Mouse (Mus musculus): ENCODE measurements around the gene Colgalt1.

Colgalt1 gene

DNA sequence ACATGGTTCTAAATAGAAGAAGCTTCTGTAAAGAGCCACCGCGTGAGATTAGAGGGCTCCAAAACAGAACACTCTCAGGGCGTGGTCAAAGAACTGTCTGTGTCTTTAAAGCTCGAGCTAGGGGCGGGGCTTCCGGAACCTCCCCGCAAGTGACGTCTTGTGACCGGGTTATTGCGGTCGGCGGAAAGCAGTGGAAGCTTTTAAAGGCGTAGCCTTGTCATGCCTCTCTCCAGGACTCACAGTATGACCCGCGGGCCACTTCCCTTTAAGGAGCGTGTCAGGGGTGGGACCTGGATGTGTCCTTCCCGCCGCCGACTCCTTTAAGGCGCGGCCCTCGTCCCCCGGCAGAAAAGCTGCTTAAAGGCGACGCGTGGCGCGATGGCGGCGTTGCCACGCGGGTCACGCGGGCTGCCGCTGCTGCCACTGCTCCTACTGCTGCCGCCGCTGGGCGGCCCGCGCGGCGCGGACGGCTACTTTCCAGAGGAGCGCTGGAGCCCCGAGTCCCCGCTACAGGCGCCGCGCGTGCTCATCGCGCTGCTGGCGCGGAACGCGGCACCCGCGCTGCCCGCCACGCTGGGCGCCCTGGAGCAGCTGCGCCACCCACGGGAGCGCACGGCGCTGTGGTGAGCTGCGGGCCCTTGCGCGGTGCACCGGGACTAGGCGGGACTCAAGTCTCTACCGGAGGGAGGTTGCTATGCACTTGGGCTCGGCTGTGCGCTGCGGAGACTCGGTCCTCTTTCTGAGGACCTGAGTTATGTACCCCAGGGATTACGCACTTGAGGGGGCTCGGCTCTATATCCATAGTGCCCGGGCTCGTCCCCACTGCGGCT is at the start of gene Colgalt1:
Colgalt1 (plus strand) TSS at position 177 of the 830 bp plus-strand sequence.
- in situ Hi-C loops (cut with MboI, MseI) = loop anchor here (25.0 kb wide), 1 partner anchor 1751 kb away; the partner anchor contains the start of gene Large1

DNA sequence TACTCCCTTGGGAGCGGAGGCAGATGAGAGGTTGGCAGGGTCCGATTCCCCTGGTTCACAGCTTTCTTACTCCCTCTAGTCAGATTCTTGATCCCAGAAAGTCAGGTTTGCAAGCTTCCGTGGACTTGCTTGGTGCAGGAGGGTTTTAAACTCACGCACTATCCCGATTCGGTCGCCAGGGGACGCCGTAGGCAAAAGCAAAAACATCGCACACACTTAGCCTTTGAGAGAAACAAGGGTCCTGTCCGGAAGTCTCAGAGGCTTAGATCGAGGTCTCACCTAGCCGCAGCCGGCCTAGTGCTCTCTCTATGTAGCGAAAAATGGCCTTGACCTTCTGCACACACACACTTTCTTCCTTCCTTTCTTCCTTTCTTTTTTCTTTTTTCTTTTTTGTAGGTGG is 49.4 kb upstream of the Colgalt1 start:
- in situ Hi-C loops (cut with MboI, MseI) = loop anchor here (5.0 kb wide), 1 partner anchor 41 kb away; no protein-coding TSS in a partner anchor

- in situ Hi-C loops (cut with MboI, MseI) = loop anchor here (5.0 kb wide), 1 partner anchor 40 kb away; no protein-coding TSS in a partner anchor
These were observed 48.0 kb upstream of the Colgalt1 start for GRCm38 (mm10) chr8:71562751-71563150.

GRCm38 (mm10) chr8:71563992-71564391 is 46.8 kb upstream of the Colgalt1 start:
- in situ Hi-C loops (cut with MboI, MseI) = loop anchor here (5.0 kb wide), 1 partner anchor 38 kb away; no protein-coding TSS in a partner anchor

DNA sequence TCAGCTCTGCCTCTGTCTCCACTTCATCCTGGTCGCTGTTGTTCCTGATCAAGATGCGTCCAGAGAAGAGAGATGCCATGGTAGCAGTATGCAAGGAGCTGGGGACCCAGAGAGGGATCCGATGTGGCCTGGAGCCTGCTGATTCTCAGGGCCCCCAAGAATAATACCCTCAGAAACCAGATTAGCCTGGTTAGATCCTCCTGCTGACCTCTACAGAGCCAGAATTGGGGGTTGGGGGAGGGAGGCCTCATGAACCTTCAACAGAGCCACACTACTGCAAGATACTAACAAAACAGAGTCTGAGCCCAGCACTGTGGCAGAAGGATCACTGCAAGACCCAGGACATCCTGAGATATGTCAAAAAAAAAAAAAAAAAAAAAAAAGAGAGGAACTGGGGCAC is 44.3 kb upstream of the Colgalt1 start, which contains the start of gene Nxnl1:
Nxnl1 (minus strand) TSS at position 101 of the 400 bp plus-strand sequence.
- in situ Hi-C loops (cut with MboI, MseI) = no loop called here

GRCm38 (mm10) chr8:71567587-71567986 is 43.2 kb upstream of the Colgalt1 start:
- in situ Hi-C loops (cut with MboI, MseI) = no loop called here

- in situ Hi-C loops (cut with MboI, MseI) = no loop called here
These were observed 42.3 kb upstream of the Colgalt1 start, which contains the start of gene Slc27a1 for GRCm38 (mm10) chr8:71568387-71568937. Gene Slc27a1 (plus strand): TSS chr8:71568882.

DNA sequence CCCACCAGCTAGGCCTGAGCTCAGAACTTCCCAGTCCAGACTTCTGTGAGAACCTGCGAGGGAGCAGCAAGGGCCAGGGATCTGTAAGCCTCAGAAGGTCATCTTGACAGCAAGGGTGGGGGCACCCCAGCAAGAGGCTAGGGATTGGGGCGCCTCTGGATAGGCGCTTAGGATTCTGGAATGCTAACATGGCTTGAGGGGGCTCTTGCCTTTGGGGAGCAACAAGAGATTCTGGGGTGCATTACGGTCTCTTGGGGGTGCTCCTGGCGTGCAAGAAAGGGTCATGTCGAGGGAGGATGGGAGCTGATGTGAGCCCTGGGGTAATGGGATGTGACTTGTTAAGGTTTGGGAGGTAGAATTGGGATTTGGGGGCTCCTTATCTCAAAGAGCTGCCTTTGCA is 41.9 kb upstream of the Colgalt1 start:
- in situ Hi-C loops (cut with MboI, MseI) = no loop called here

DNA sequence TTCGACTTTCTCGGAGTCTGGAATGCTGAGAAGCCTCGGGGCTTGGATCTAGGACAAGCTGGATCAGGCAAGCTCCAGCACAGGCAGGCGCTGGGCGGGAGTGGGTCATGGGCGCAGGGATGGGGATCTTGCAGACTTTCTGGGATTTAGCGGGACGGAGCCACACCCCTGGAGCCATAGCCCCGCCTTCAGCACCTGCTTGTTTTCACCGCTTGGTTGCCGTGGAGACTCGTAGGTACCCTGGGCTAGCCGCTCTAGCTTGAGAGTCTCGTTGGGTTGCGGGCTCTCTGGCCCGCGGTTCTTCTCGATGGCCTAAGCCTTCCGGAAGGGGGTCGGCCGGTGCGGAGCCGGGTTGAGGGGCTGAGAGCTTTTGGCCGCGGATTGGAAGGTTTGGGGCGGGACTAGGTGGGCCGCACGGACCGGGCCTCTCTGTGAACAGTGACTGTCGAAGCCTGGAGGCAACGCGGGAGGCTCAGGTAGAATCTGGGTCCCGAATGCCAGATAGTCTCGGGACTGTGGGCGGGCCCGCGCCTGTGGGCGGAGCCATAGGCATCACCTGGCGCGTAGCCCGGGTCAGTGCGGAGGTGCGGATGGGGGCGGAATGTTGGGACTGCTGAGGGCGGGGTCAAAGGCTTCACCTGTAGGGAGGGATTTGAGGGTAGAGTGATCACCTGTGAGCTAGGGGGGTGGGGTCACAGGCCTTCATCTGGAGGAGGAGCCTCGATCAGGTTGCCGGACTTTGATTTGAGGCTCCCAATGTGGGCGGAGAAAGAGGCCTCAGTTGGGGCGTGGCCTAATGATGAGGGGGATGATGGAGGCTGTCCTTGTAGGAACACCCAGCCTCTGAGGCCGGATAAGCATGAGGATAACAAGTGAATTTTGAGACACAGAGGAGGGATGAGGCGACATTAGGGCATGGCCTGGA is 41.2 kb upstream of the Colgalt1 start:
- in situ Hi-C loops (cut with MboI, MseI) = no loop called here

GRCm38 (mm10) chr8:71570291-71570954 is 40.4 kb upstream of the Colgalt1 start:
- in situ Hi-C loops (cut with MboI, MseI) = no loop called here

GRCm38 (mm10) chr8:71572077-71572476 is 38.7 kb upstream of the Colgalt1 start:
- in situ Hi-C loops (cut with MboI, MseI) = no loop called here

- in situ Hi-C loops (cut with MboI, MseI) = no loop called here
These were observed 37.8 kb upstream of the Colgalt1 start for GRCm38 (mm10) chr8:71572847-71573633.

DNA sequence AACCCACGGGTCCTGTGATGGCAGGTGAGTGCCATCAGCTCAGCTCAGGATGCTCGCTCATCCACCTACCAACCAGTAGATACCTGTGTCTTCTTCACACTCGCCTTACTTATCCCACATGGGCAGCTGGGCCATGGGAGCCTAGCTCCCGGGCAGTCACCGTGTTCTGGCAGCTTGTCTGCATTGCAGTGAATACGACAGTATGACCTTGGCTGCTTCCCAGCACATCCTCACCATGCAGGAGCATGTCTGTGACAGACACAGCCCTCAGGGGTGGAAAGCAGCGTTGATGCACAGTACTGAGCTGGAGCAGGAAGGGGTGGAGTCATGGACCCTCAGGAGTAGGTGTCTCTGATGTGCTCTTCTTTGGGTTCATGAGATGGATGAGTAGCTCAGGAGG is 36.4 kb upstream of the Colgalt1 start:
- in situ Hi-C loops (cut with MboI, MseI) = no loop called here

GRCm38 (mm10) chr8:71575020-71575419 is 35.8 kb upstream of the Colgalt1 start:
- in situ Hi-C loops (cut with MboI, MseI) = no loop called here

- in situ Hi-C loops (cut with MboI, MseI) = no loop called here
These were observed 32.9 kb upstream of the Colgalt1 start for GRCm38 (mm10) chr8:71577856-71578387.

DNA sequence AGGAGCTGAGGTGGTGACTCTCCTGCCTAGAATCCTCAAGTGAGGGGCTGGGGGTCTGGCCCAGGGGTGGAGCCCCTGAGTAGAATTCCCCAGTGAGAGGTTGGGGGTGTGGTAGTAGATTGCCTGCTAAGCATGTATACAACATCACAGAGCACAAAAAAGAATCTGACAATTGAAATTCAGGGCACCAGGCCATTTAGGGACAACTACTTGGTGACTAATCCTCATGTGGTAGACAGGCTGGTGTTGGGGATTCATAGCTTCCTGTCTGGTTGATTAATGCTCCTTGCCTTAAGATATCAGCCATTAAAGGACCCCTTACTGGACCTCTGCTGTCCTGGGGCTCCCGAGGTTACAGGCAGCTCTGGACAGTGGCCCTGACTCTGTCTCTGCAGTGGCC is 31.8 kb upstream of the Colgalt1 start:
- in situ Hi-C loops (cut with MboI, MseI) = no loop called here

DNA sequence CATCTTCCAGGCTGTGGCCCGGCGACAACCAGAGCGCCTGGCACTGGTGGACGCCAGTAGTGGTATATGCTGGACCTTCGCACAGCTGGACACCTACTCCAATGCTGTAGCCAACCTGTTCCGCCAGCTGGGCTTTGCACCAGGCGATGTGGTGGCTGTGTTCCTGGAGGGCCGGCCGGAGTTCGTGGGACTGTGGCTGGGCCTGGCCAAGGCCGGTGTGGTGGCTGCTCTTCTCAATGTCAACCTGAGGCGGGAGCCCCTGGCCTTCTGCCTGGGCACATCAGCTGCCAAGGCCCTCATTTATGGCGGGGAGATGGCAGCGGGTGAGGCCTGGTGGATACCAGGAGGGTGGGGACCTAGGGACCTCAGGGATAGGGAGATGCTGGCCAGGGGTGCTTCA is 31.3 kb upstream of the Colgalt1 start:
- in situ Hi-C loops (cut with MboI, MseI) = no loop called here

- in situ Hi-C loops (cut with MboI, MseI) = no loop called here
These were observed 30.6 kb upstream of the Colgalt1 start for GRCm38 (mm10) chr8:71580201-71580600.

DNA sequence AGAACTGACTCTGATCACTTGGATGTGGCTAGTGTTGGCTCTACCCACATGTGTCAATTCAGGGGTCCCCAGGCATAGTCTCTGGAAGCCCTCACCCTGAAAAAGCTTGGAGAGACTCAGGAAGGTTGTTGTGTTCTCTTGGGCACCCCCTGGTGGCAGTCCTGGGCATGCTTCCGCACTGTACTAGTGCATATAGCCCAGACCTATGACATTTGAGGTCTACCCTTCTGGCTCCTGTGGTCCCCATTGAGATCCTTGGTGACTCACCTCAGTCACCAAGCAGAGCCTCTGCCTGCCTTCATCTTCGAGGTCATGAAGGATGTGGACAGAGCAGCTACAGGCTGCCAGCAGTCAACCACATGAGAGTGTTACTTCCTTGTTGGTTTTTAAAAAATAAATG is 23.9 kb upstream of the Colgalt1 start:
- in situ Hi-C loops (cut with MboI, MseI) = no loop called here

DNA sequence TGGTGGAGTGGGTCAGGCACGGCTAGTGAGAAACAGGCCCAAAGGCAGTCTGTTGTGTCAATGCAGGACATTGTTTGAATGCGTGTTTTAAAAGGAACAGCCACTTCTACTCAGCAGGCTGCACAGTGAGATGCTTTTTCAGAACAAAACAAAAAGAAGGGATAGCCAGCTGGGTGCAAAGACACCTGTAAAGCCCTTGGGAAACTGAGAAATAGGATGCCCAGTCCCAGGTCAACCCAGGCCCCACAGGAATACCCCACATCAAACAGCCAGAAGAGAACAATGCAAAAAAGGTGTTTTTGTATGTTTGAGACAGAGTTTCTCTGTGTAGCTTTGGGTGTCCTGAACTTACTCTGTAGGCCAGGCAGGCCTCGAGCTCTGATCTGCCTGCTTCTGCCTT is 22.0 kb upstream of the Colgalt1 start:
- in situ Hi-C loops (cut with MboI, MseI) = no loop called here

All from T-helper 1 cell (primary cell).